Comparison of ENCODE assay signal across 10 mouse cellular contexts in the genomic region with DNA sequence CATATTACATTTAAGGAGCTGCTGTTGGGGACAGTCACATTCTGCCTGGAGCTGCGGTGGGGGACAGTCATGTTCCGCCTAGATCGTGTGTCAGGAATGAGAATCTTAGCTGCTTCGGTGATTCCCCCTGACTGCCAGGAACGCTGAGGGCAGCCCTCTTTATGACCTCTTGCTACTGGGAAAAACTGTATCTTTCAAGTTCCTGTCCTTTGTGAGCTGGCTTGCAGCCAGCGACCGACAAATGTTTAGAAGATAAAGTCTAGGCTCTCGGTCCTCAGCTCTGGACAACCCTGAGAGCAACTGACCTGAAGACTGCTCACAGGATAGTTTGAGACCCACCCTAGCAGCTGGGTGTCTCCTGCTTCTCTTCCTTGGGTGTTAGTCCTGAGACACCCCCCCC. TPM values are rescaled to one million over a fixed set of nuclear protein-coding genes. Genes with fewer than 3 reads are reported as not detected.
A peak's percentile ranks its signal among the peaks of the same experiment; 100 is the strongest.
DNase-seq lines count a peak whose midpoint lies in the region; ATAC-seq lines count a peak whose summit lies in the region.
"Had no signal": no experiment of that assay in that cellular context is flagged by ENCODE, and none has a peak within 500 bp of the region (broad histone marks: within the 10 kb centered on the region; RNA-seq: fewer than 3 reads in every experiment).

No protein-coding gene starts in this region.

- H3K4me3 ChIP-seq in heart, embryonic 16.5 days (ENCODE audit: low read length), result no peak overlapping the region
- no peak overlapping the region for H3K4me3 ChIP-seq in intestine, embryonic 16.5 days (ENCODE audit: low read length)

- no peak overlapping the region for H3K9ac ChIP-seq in heart, embryonic 16.5 days (ENCODE audit: low read length)
- no peak overlapping the region for H3K9ac ChIP-seq in intestine, embryonic 16.5 days (ENCODE audit: low read depth, low read length)

- no peak for DNase-seq in heart, adult 18-20 months
- DNase-seq in retina, postnatal 1 day, result peak; percentile 9
- no peak for DNase-seq in retina, embryonic 14.5 days (ENCODE audit: low spot score)
- DNase-seq in frontal cortex, postnatal 14 days (ENCODE audit: low spot score in 2 of 2), result no peak
- DNase-seq in cerebellum, postnatal 14 days, result no peak
- DNase-seq: heart, postnatal 36 days had no signal

- 0 out of 2 replicates have a peak, but pooled peaks cover 4% of the 10 kb centered on the region for H3K4me1 ChIP-seq in heart, embryonic 16.5 days (ENCODE audit: control insufficient read depth, insufficient read depth, low read length)
- H3K4me1 ChIP-seq in intestine, embryonic 16.5 days (ENCODE audit: control insufficient read depth, insufficient read depth, low read length), result peaks cover 7% of the 10 kb centered on the region; the same call in 1 of the 2 replicates

- H3K36me3 ChIP-seq in heart, embryonic 16.5 days (ENCODE audit: control insufficient read depth, insufficient read depth), result no peaks in the 10 kb centered on the region
- no peaks in the 10 kb centered on the region for H3K36me3 ChIP-seq in intestine, embryonic 16.5 days (ENCODE audit: control insufficient read depth, insufficient read depth, low read length)

- peaks cover 3% of the 10 kb centered on the region for H3K9me3 ChIP-seq in heart, embryonic 16.5 days (replicated peaks; ENCODE audit: control insufficient read depth, low read length)
- H3K9me3 ChIP-seq in intestine, embryonic 16.5 days (ENCODE audit: control insufficient read depth, low read length), result peaks cover 5% of the 10 kb centered on the region; the same call in 1 of the 2 replicates

- peak overlapping the region; percentile 43 for H3K4me2 ChIP-seq in heart, embryonic 16.5 days (ENCODE audit: low read depth, low read length)
- no peak overlapping the region for H3K4me2 ChIP-seq in intestine, embryonic 16.5 days (ENCODE audit: low read depth, low read length)

- WGBS in heart, embryonic 16.5 days, result 6% methylated on average over 8 of the region's 8 CpGs
- WGBS in intestine, embryonic 16.5 days, result 9% methylated on average over 8 of the region's 8 CpGs

- no peak overlapping the region for H3K27ac ChIP-seq in heart, embryonic 16.5 days (ENCODE audit: low read length)
- H3K27ac ChIP-seq in intestine, embryonic 16.5 days (ENCODE audit: low read length), result no peak overlapping the region

- H3K27me3 ChIP-seq in heart, embryonic 16.5 days (ENCODE audit: control insufficient read depth, insufficient read depth, low read length), result no peaks in the 10 kb centered on the region
- H3K27me3 ChIP-seq in intestine, embryonic 16.5 days (replicated peaks; ENCODE audit: control insufficient read depth, insufficient read depth, low read length), result no peaks in the 10 kb centered on the region

- no peak for ATAC-seq in heart, embryonic 16.5 days (replicated peaks; ENCODE audit: extremely low read depth, insufficient read depth, low FRiP score)
- ATAC-seq in intestine, embryonic 16.5 days, result peak; percentile 56; the same call in 1 of the 2 replicates
- ATAC-seq: midbrain, embryonic 16.5 days had no signal

RNA-seq across cellular contexts. Expression of a gene that starts 5.6 kb away (rescaled TPM):
- polyA plus RNA-seq in heart, embryonic 16.5 days (2015; fragmentation: Nextera tagmentation; extraction: Ambion mirVana), result not detected in 2 replicates
- not detected for total RNA-seq in heart, adult 18-20 months (2021)
- 0.12 TPM in 1 of 2 replicates, not detected in the other for polyA plus RNA-seq in intestine, embryonic 16.5 days (2015; fragmentation: Nextera tagmentation; extraction: Ambion mirVana)
- total RNA-seq: heart, postnatal 36 days had no signal
- polyA plus RNA-seq: midbrain, embryonic 16.5 days; thymus, postnatal 0 days had no signal

RNA-seq across cellular contexts. Expression of a gene that starts 37.3 kb away (rescaled TPM):
- not detected in 2 replicates for polyA plus RNA-seq in heart, embryonic 16.5 days (2015; fragmentation: Nextera tagmentation; extraction: Ambion mirVana)
- not detected for total RNA-seq in heart, adult 18-20 months (2021)
- not detected in 2 replicates for polyA plus RNA-seq in intestine, embryonic 16.5 days (2015; fragmentation: Nextera tagmentation; extraction: Ambion mirVana)
- total RNA-seq: heart, postnatal 36 days had no signal
- polyA plus RNA-seq: midbrain, embryonic 16.5 days; thymus, postnatal 0 days had no signal
